Mouse (Mus musculus): Measurements from ENCODE around the gene Prkd1.

GRCm38 (mm10) chr12:50457151-50457550 is 191.7 kb downstream of the Prkd1 start:
- no peak for TF ChIP-seq MAFK (IDR thresholded peaks at IDR 0.05; ENCODE audit: insufficient read depth, low read depth, low read length)
- no peak for TF ChIP-seq ZC3H11A (IDR thresholded peaks at IDR 0.05; ENCODE audit: borderline replicate concordance, low read depth, low read length)
- no peak for TF ChIP-seq CHD2 (IDR thresholded peaks at IDR 0.05; ENCODE audit: low read depth, low read length)
- TF ChIP-seq ZNF384 (IDR thresholded peaks at IDR 0.05; ENCODE audit: low read depth, low read length) = no peak
- TF ChIP-seq HCFC1 (IDR thresholded peaks at IDR 0.05; ENCODE audit: borderline replicate concordance, insufficient read depth, low read length) = no peak
